Mouse (Mus musculus) hindbrain, embryonic 13.5 days (tissue): ENCODE measurements around the gene Eif2d. TPM values are rescaled to one million over a fixed set of nuclear protein-coding genes. Genes with fewer than 3 reads are reported as not detected.

Source experiments
- polyA plus RNA-seq: library from polyadenylated mRNA; unstranded; fragments of >200 nt; fragmentation: Nextera tagmentation; extraction: Ambion mirVana; gene quantifications from 2 replicates; pipeline ENCODE4 v1.2.1, GENCODE M21; 2015

Gene Eif2d
- polyA plus RNA-seq, 1 experiment from 2014 or later: 52.8 TPM

Other genes with a start within 250 kb of the Eif2d start
- gene Il20, start 241.7 kb upstream of the Eif2d start, polyA plus RNA-seq: not detected in 2 replicates
- gene Il19, start 213.1 kb upstream of the Eif2d start, polyA plus RNA-seq: not detected in 2 replicates
- gene Il10, start 133.3 kb upstream of the Eif2d start, polyA plus RNA-seq: not detected in 2 replicates
- 22.0 and 23.1 TPM in 2 replicates for gene Mapkapk2, start 55.4 kb upstream of the Eif2d start, polyA plus RNA-seq
- 15.5 and 15.6 TPM in 2 replicates for gene Dyrk3, start 14.8 kb upstream of the Eif2d start, polyA plus RNA-seq
- 2.6 TPM in 2 replicates for gene Rassf5, start 92.1 kb downstream of the Eif2d start, polyA plus RNA-seq
- 0.66 and 0.92 TPM in 2 replicates for gene Ikbke, start 126.4 kb downstream of the Eif2d start, polyA plus RNA-seq